Mouse (Mus musculus) spleen, postnatal 10 days (tissue): Measurements from ENCODE around the gene Cep170.
A peak's percentile ranks its signal among the peaks of the same experiment; 100 is the strongest.
"Not testable (repeated sequence)": the region's sequence is repeated elsewhere in the genome, so short reads cannot be mapped to it uniquely, and the experiment has no call there.

Source experiments
- DNase-seq, 2 experiments: peaks; one replicate each; pipeline ENCODE4 v3.0.0; 2021 to 2022; ENCODE audit warnings: low spot score in 2 of 2

Gene Cep170

GRCm38 (mm10) chr1:176814036-176814420 lies at the start of gene Cep170:
Gene Cep170, minus strand, starts transcription at chr1:176814067.
- DNase-seq: peak; percentile 94 to 95

- DNase-seq: peak; percentile 47 to 68
Measured at GRCm38 (mm10) chr1:176861981-176862644, 48.2 kb upstream of the Cep170 start.

GRCm38 (mm10) chr1:176852813-176853590 lies 39.1 kb upstream of the Cep170 start:
- DNase-seq: no peak

GRCm38 (mm10) chr1:176851401-176851800 lies 37.5 kb upstream of the Cep170 start:
- no peak for DNase-seq

- DNase-seq: no peak
Measured at GRCm38 (mm10) chr1:176849377-176849776, 35.5 kb upstream of the Cep170 start.

- DNase-seq: no peak
Measured at GRCm38 (mm10) chr1:176848613-176849290, 34.9 kb upstream of the Cep170 start.

GRCm38 (mm10) chr1:176847118-176847859 lies 33.4 kb upstream of the Cep170 start:
- DNase-seq: no peak

GRCm38 (mm10) chr1:176845082-176845977 lies 31.5 kb upstream of the Cep170 start:
- no peak for DNase-seq

- DNase-seq: not testable (repeated sequence)
Measured at GRCm38 (mm10) chr1:176836562-176836961, 22.7 kb upstream of the Cep170 start.

GRCm38 (mm10) chr1:176835501-176836294 lies 21.8 kb upstream of the Cep170 start:
- DNase-seq: peak in 1 of 2 experiments; percentile 39

- no peak for DNase-seq
Measured at GRCm38 (mm10) chr1:176834880-176835279, 21.0 kb upstream of the Cep170 start.

- no peak for DNase-seq
Measured at GRCm38 (mm10) chr1:176833948-176834347, 20.1 kb upstream of the Cep170 start.

- DNase-seq: no peak
Measured at GRCm38 (mm10) chr1:176833257-176833656, 19.4 kb upstream of the Cep170 start.

GRCm38 (mm10) chr1:176832607-176833006 lies 18.7 kb upstream of the Cep170 start:
- no peak for DNase-seq

- no peak for DNase-seq
Measured at GRCm38 (mm10) chr1:176832071-176832470, 18.2 kb upstream of the Cep170 start.

- DNase-seq: no peak
Measured at GRCm38 (mm10) chr1:176828666-176829065, 14.8 kb upstream of the Cep170 start.

GRCm38 (mm10) chr1:176827945-176828485 lies 14.1 kb upstream of the Cep170 start:
- no peak for DNase-seq

GRCm38 (mm10) chr1:176827365-176827764 lies 13.5 kb upstream of the Cep170 start:
- DNase-seq: peak in 1 of 2 experiments; percentile 38

GRCm38 (mm10) chr1:176826931-176827330 lies 13.1 kb upstream of the Cep170 start:
- no peak for DNase-seq

- DNase-seq: no peak
Measured at GRCm38 (mm10) chr1:176826186-176826585, 12.3 kb upstream of the Cep170 start.
